Mouse (Mus musculus): ENCODE data around the gene Ripply2.

GRCm38 (mm10) chr9:86985105-86985504 lies 30.2 kb upstream of the Ripply2 start:
- no peak for TF ChIP-seq EP300 (IDR thresholded peaks at IDR 0.05; ENCODE audit: low read depth)
- no peak for TF ChIP-seq CTCF (IDR thresholded peaks at IDR 0.05; ENCODE audit: low read depth)

Measured in liver, embryonic 14.5 days (tissue).